Mouse (Mus musculus) ES-Bruce4 (cell line): Measurements from ENCODE around the gene AU021092. TPM values are rescaled to one million over a fixed set of nuclear protein-coding genes. Genes with fewer than 3 reads are reported as not detected.

Experiments used
- H3K27ac ChIP-seq: 2 replicates; pipeline ENCODE4 v1.5.1; 2012; ENCODE audit warnings: low read length, inconsistent platforms; ENCODE audit not compliant: insufficient read depth
- H3K27me3 ChIP-seq: 2 replicates; pipeline ENCODE4 v1.6.1; 2012; ENCODE audit warnings: mild to moderate bottlenecking, low read length, inconsistent platforms; ENCODE audit not compliant: control insufficient read depth, poor library complexity, insufficient read depth, severe bottlenecking
- H3K36me3 ChIP-seq: 2 replicates; pipeline ENCODE4 v1.6.1; 2012; ENCODE audit warnings: inconsistent platforms, mild to moderate bottlenecking, low read length, moderate library complexity; ENCODE audit not compliant: control insufficient read depth, poor library complexity, insufficient read depth, severe bottlenecking
- H3K4me1 ChIP-seq: one replicate; pipeline ENCODE4 v1.8.1; 2011; ENCODE audit warnings: low read length; ENCODE audit not compliant: control insufficient read depth, insufficient read depth
- H3K4me3 ChIP-seq: 2 replicates; pipeline ENCODE4 v1.5.1; 2011; ENCODE audit warnings: low read depth, mild to moderate bottlenecking, low read length
- H3K9ac ChIP-seq: 2 replicates; pipeline ENCODE4 v1.6.1; 2012; ENCODE audit warnings: low read depth, mild to moderate bottlenecking, inconsistent platforms; ENCODE audit not compliant: poor library complexity, severe bottlenecking
- H3K9me3 ChIP-seq: replicated peaks from 2 replicates; pipeline ENCODE4 v1.6.1; 2012; ENCODE audit warnings: mild to moderate bottlenecking, low read length, inconsistent platforms; ENCODE audit not compliant: control insufficient read depth, poor library complexity, insufficient read depth, severe bottlenecking
- CTCF ChIP-seq: IDR thresholded peaks from one replicate; pipeline ENCODE4 v1.8.1; 2011; ENCODE audit warnings: low read depth, low read length
- EP300 ChIP-seq: IDR thresholded peaks from 2 replicates; pipeline ENCODE4 v1.6.1; 2011; ENCODE audit warnings: low read depth, low read length; ENCODE audit not compliant: insufficient read depth
- POLR2A ChIP-seq: IDR thresholded peaks from one replicate; pipeline ENCODE4 v1.8.1; 2011; ENCODE audit warnings: low read length; ENCODE audit not compliant: insufficient read depth
- polyA plus RNA-seq: library from polyadenylated mRNA; stranded (reverse); fragments of >200 nt; gene quantifications from 2 replicates; pipeline ENCODE4 v1.2.4, GENCODE M21; 2011; ENCODE audit warnings: low read depth; ENCODE audit not compliant: missing spikeins, insufficient read depth, insufficient read length

AU021092 gene
- polyA plus RNA-seq, 1 experiment, result not detected

GRCm38 (mm10) chr16:5205431-5205970 is 16.6 kb downstream of the AU021092 start:
- Histone ChIP-seq H3K4me3 (no peak overlapping the region), H3K27ac (no peak overlapping the region), H3K27me3 (no peaks in the 10 kb centered on the region), H3K4me1 (no peaks in the 10 kb centered on the region), H3K36me3 (no peaks in the 10 kb centered on the region), H3K9me3 (no peaks in the 10 kb centered on the region), H3K9ac (no peak overlapping the region)
- TF ChIP-seq CTCF (no peak), POLR2A (no peak), EP300 (no peak)

GRCm38 (mm10) chr16:5203668-5204433 is 18.2 kb downstream of the AU021092 start, which contains the start of gene Nagpa:
TSS of gene Nagpa (minus strand) at chr16:5204012.
- Histone ChIP-seq H3K4me1 (no peaks in the 10 kb centered on the region), H3K4me3 (peak within 1 kb of the TSS; percentile 91), H3K9ac (peak within 1 kb of the TSS; percentile 49), H3K9me3 (no peaks in the 10 kb centered on the region), H3K36me3 (no peaks in the 10 kb centered on the region), H3K27me3 (no peaks in the 10 kb centered on the region), H3K27ac (no peak within 1 kb of the TSS)
- TF ChIP-seq POLR2A (no peak), EP300 (no peak), CTCF (no peak)

GRCm38 (mm10) chr16:5203200-5203599 is 18.9 kb downstream of the AU021092 start:
- H3K4me3 ChIP-seq, result peak overlapping the region; percentile 91
- H3K9ac ChIP-seq, result peak overlapping the region; percentile 49
- no peaks in the 10 kb centered on the region for H3K4me1 ChIP-seq
- H3K27me3 ChIP-seq, result no peaks in the 10 kb centered on the region
- no peak overlapping the region for H3K27ac ChIP-seq
- no peaks in the 10 kb centered on the region for H3K9me3 ChIP-seq
- no peaks in the 10 kb centered on the region for H3K36me3 ChIP-seq
- TF ChIP-seq POLR2A, result no peak
- TF ChIP-seq CTCF, result no peak
- TF ChIP-seq EP300, result no peak

DNA sequence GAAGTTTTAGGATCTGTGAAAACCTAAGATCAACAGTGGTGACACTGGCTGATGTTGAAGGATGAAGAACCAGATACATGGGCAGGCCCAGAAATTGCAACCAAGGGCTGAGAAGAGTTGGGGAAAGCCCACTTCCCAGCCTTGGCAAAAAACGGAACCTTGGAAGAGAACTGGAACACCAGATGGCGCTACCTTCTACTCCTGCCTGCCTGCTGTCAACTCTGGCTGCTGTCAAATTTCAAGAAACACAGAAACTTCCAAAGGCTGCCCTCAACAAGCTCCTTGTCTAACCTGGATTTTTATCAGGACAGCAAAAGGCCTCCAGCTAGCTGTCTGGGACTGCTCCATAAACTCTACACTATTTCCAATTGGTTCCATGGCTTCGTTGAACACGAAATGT is 19.4 kb downstream of the AU021092 start:
- no peaks in the 10 kb centered on the region for H3K27me3 ChIP-seq
- H3K4me3 ChIP-seq, result peak overlapping the region; percentile 91
- H3K36me3 ChIP-seq, result no peaks in the 10 kb centered on the region
- H3K4me1 ChIP-seq, result no peaks in the 10 kb centered on the region
- peak; percentile 73 for TF ChIP-seq CTCF
- TF ChIP-seq POLR2A, result no peak
- no peaks in the 10 kb centered on the region for H3K9me3 ChIP-seq
- no peak overlapping the region for H3K27ac ChIP-seq
- H3K9ac ChIP-seq, result no peak overlapping the region

- Histone ChIP-seq H3K36me3 (no peaks in the 10 kb centered on the region), H3K4me3 (no peak overlapping the region), H3K9me3 (no peaks in the 10 kb centered on the region), H3K27ac (no peak overlapping the region), H3K9ac (no peak overlapping the region), H3K27me3 (no peaks in the 10 kb centered on the region), H3K4me1 (no peaks in the 10 kb centered on the region)
- TF ChIP-seq CTCF, result peak; percentile 91
- TF ChIP-seq POLR2A, result no peak
Observed at GRCm38 (mm10) chr16:5195080-5195479, 27.0 kb downstream of the AU021092 start.

GRCm38 (mm10) chr16:5186234-5186633 is 35.9 kb downstream of the AU021092 start:
- H3K9ac ChIP-seq, result no peak overlapping the region
- H3K36me3 ChIP-seq, result no peaks in the 10 kb centered on the region
- no peaks in the 10 kb centered on the region for H3K4me1 ChIP-seq
- H3K27me3 ChIP-seq, result no peaks in the 10 kb centered on the region
- H3K9me3 ChIP-seq, result no peaks in the 10 kb centered on the region
- H3K27ac ChIP-seq, result no peak overlapping the region
- no peak overlapping the region for H3K4me3 ChIP-seq
- no peak for TF ChIP-seq POLR2A
- TF ChIP-seq CTCF, result no peak
- TF ChIP-seq EP300, result no peak
